Mouse (Mus musculus): ENCODE results near the gene Serbp1. TPM values are rescaled to one million over a fixed set of nuclear protein-coding genes. Genes with fewer than 3 reads are reported as not detected.
"Not testable (repeated sequence)": the region's sequence is repeated elsewhere in the genome, so short reads cannot be mapped to it uniquely, and the experiment has no call there.

Serbp1 gene
- polyA plus RNA-seq, 1 experiment from 2014 or later: 186 TPM

- Histone ChIP-seq H3K4me3 (ENCODE audit: low read depth, low read length) (no peak overlapping the region), H3K27ac (ENCODE audit: low read depth) (no peak overlapping the region), H3K9me3 (ENCODE audit: low read length) (no peaks in the 10 kb centered on the region), H3K9ac (replicated peaks) (no peak overlapping the region), H3K36me3 (replicated peaks; ENCODE audit: insufficient read depth, low read length) (no peaks in the 10 kb centered on the region), H3K4me2 (ENCODE audit: low read depth, low read length) (no peak overlapping the region), H3K4me1 (ENCODE audit: insufficient read depth) (no peaks in the 10 kb centered on the region), H3K27me3 (ENCODE audit: insufficient read depth, low read length) (no peaks in the 10 kb centered on the region)
- no peak for TF ChIP-seq EP300 (IDR thresholded peaks at IDR 0.05; ENCODE audit: low read depth)
- no peak for TF ChIP-seq CTCF (IDR thresholded peaks at IDR 0.05; ENCODE audit: low read depth)
- ATAC-seq (no peak), DNase-seq (no peak)
Measured at GRCm38 (mm10) chr6:67218566-67218965, 19.4 kb upstream of the Serbp1 start.

GRCm38 (mm10) chr6:67219931-67220330 lies 18.0 kb upstream of the Serbp1 start:
- H3K9me3 ChIP-seq (ENCODE audit: low read length); H3K9ac ChIP-seq (replicated peaks); H3K36me3 ChIP-seq (replicated peaks; ENCODE audit: insufficient read depth, low read length); H3K27ac ChIP-seq (ENCODE audit: low read depth); DNase-seq; H3K4me2 ChIP-seq (ENCODE audit: low read depth, low read length); H3K27me3 ChIP-seq (ENCODE audit: insufficient read depth, low read length); H3K4me3 ChIP-seq (ENCODE audit: low read depth, low read length); ATAC-seq; H3K4me1 ChIP-seq (ENCODE audit: insufficient read depth): not testable (repeated sequence)
- WGBS (ENCODE audit: insufficient replicate concordance): 80% methylated on average over 14 of the region's 14 CpGs

GRCm38 (mm10) chr6:67220731-67221130 lies 17.2 kb upstream of the Serbp1 start:
- no peaks in the 10 kb centered on the region for H3K9me3 ChIP-seq (ENCODE audit: low read length)
- DNase-seq: no peak
- no peaks in the 10 kb centered on the region for H3K4me1 ChIP-seq (ENCODE audit: insufficient read depth)
- no peak overlapping the region for H3K9ac ChIP-seq (replicated peaks)
- TF ChIP-seq EP300 (IDR thresholded peaks at IDR 0.05; ENCODE audit: low read depth) (no peak), CTCF (IDR thresholded peaks at IDR 0.05; ENCODE audit: low read depth) (no peak)
- no peak overlapping the region for H3K27ac ChIP-seq (ENCODE audit: low read depth)
- H3K27me3 ChIP-seq (ENCODE audit: insufficient read depth, low read length): no peaks in the 10 kb centered on the region
- H3K4me2 ChIP-seq (ENCODE audit: low read depth, low read length): no peak overlapping the region
- H3K4me3 ChIP-seq (ENCODE audit: low read depth, low read length): no peak overlapping the region
- no peak for ATAC-seq
- H3K36me3 ChIP-seq (replicated peaks; ENCODE audit: insufficient read depth, low read length): no peaks in the 10 kb centered on the region

- Histone ChIP-seq H3K4me3 (ENCODE audit: low read depth, low read length) (no peak overlapping the region), H3K27me3 (ENCODE audit: insufficient read depth, low read length) (no peaks in the 10 kb centered on the region), H3K4me2 (ENCODE audit: low read depth, low read length) (no peak overlapping the region), H3K9ac (replicated peaks) (no peak overlapping the region), H3K4me1 (ENCODE audit: insufficient read depth) (no peaks in the 10 kb centered on the region), H3K36me3 (replicated peaks; ENCODE audit: insufficient read depth, low read length) (no peaks in the 10 kb centered on the region), H3K9me3 (ENCODE audit: low read length) (no peaks in the 10 kb centered on the region), H3K27ac (ENCODE audit: low read depth) (no peak overlapping the region)
- DNase-seq (no peak), ATAC-seq (no peak)
- 81% methylated on average over 1 of the region's 1 CpGs for WGBS (ENCODE audit: insufficient replicate concordance)
- TF ChIP-seq CTCF (IDR thresholded peaks at IDR 0.05; ENCODE audit: low read depth) (no peak), EP300 (IDR thresholded peaks at IDR 0.05; ENCODE audit: low read depth) (no peak)
Measured at GRCm38 (mm10) chr6:67223082-67223481, 14.9 kb upstream of the Serbp1 start.

GRCm38 (mm10) chr6:67223499-67223898 lies 14.5 kb upstream of the Serbp1 start:
- Histone ChIP-seq H3K9ac (replicated peaks) (no peak overlapping the region), H3K27ac (ENCODE audit: low read depth) (no peak overlapping the region), H3K4me2 (ENCODE audit: low read depth, low read length) (no peak overlapping the region), H3K4me1 (ENCODE audit: insufficient read depth) (peaks cover 2% of the 10 kb centered on the region), H3K9me3 (ENCODE audit: low read length) (no peaks in the 10 kb centered on the region), H3K4me3 (ENCODE audit: low read depth, low read length) (no peak overlapping the region), H3K27me3 (ENCODE audit: insufficient read depth, low read length) (no peaks in the 10 kb centered on the region), H3K36me3 (replicated peaks; ENCODE audit: insufficient read depth, low read length) (no peaks in the 10 kb centered on the region)
- ATAC-seq (no peak), DNase-seq (no peak)
- no peak for TF ChIP-seq CTCF (IDR thresholded peaks at IDR 0.05; ENCODE audit: low read depth)
- TF ChIP-seq EP300 (IDR thresholded peaks at IDR 0.05; ENCODE audit: low read depth): no peak
- WGBS (ENCODE audit: insufficient replicate concordance): 71% methylated on average over 1 of the region's 1 CpGs

- TF ChIP-seq CTCF (IDR thresholded peaks at IDR 0.05; ENCODE audit: low read depth): no peak
- ATAC-seq: no peak
Measured at GRCm38 (mm10) chr6:67226286-67226685, 11.7 kb upstream of the Serbp1 start.

GRCm38 (mm10) chr6:67228459-67229107 lies 9.4 kb upstream of the Serbp1 start:
- DNase-seq (no peak), ATAC-seq (no peak)
- H3K27ac ChIP-seq (ENCODE audit: low read depth): no peak overlapping the region
- TF ChIP-seq EP300 (IDR thresholded peaks at IDR 0.05; ENCODE audit: low read depth) (no peak), CTCF (IDR thresholded peaks at IDR 0.05; ENCODE audit: low read depth) (no peak)
- H3K9me3 ChIP-seq (ENCODE audit: low read length): no peaks in the 10 kb centered on the region
- no peaks in the 10 kb centered on the region for H3K27me3 ChIP-seq (ENCODE audit: insufficient read depth, low read length)
- peak overlapping the region; percentile 62 for H3K4me2 ChIP-seq (ENCODE audit: low read depth, low read length)
- peak overlapping the region; percentile 11; the same call in 1 of the 2 replicates for H3K4me3 ChIP-seq (ENCODE audit: low read depth, low read length)
- no peaks in the 10 kb centered on the region for H3K36me3 ChIP-seq (replicated peaks; ENCODE audit: insufficient read depth, low read length)
- no peak overlapping the region for H3K9ac ChIP-seq (replicated peaks)
- H3K4me1 ChIP-seq (ENCODE audit: insufficient read depth): peaks cover 7% of the 10 kb centered on the region
- WGBS (ENCODE audit: insufficient replicate concordance): 23% methylated on average over 18 of the region's 18 CpGs

More at GRCm38 (mm10) chr6:67226286-67226685, 11.7 kb upstream of the Serbp1 start:
- H3K36me3 ChIP-seq (replicated peaks; ENCODE audit: insufficient read depth, low read length): no peaks in the 10 kb centered on the region
- H3K27ac ChIP-seq (ENCODE audit: low read depth): no peak overlapping the region
- no peaks in the 10 kb centered on the region for H3K27me3 ChIP-seq (ENCODE audit: insufficient read depth, low read length)
- 68% methylated on average over 4 of the region's 4 CpGs for WGBS (ENCODE audit: insufficient replicate concordance)
- no peak overlapping the region for H3K4me3 ChIP-seq (ENCODE audit: low read depth, low read length)
- peaks cover 7% of the 10 kb centered on the region for H3K4me1 ChIP-seq (ENCODE audit: insufficient read depth)
- no peak overlapping the region for H3K4me2 ChIP-seq (ENCODE audit: low read depth, low read length)
- H3K9ac ChIP-seq (replicated peaks): no peak overlapping the region
- H3K9me3 ChIP-seq (ENCODE audit: low read length): no peaks in the 10 kb centered on the region
- DNase-seq: no peak
